Mouse (Mus musculus): ENCODE results near the gene Commd8. TPM values are rescaled to one million over a fixed set of nuclear protein-coding genes. Genes with fewer than 3 reads are reported as not detected.
A peak's percentile ranks its signal among the peaks of the same experiment; 100 is the strongest.

Commd8 gene
- 83.5 and 105 TPM in 2 replicates for polyA plus RNA-seq (2015; fragmentation: Nextera tagmentation; extraction: Ambion mirVana)

GRCm38 (mm10) chr5:72167594-72168284 is at the start of gene Commd8:
Gene Commd8, minus strand, starts transcription at chr5:72168189.
- peaks cover 19% of the 10 kb centered on the region for H3K4me1 ChIP-seq (ENCODE audit: control insufficient read depth, insufficient read depth, low read length)
- H3K9me3 ChIP-seq (replicated peaks; ENCODE audit: control insufficient read depth, low read length): no peaks in the 10 kb centered on the region
- H3K27me3 ChIP-seq (ENCODE audit: control insufficient read depth, insufficient read depth, low read length): no peaks in the 10 kb centered on the region
- peak within 1 kb of the TSS; percentile 87 for H3K27ac ChIP-seq (ENCODE audit: low read length)
- peak within 1 kb of the TSS; percentile 95 for H3K4me3 ChIP-seq (ENCODE audit: low read length)
- H3K36me3 ChIP-seq (ENCODE audit: control insufficient read depth, insufficient read depth): peaks cover 10% of the 10 kb centered on the region
- peak; percentile 87 for ATAC-seq (replicated peaks; ENCODE audit: extremely low read depth, insufficient read depth, low FRiP score)
- WGBS: under 1% methylated on average over 38 of the region's 38 CpGs
- peak within 1 kb of the TSS; percentile 83 for H3K9ac ChIP-seq (ENCODE audit: low read length)
- H3K4me2 ChIP-seq (ENCODE audit: low read depth, low read length): peak within 1 kb of the TSS; percentile 90

- no peak overlapping the region for H3K4me3 ChIP-seq (ENCODE audit: low read length)
- no peaks in the 10 kb centered on the region for H3K9me3 ChIP-seq (replicated peaks; ENCODE audit: control insufficient read depth, low read length)
- H3K4me2 ChIP-seq (ENCODE audit: low read depth, low read length): no peak overlapping the region
- no peaks in the 10 kb centered on the region for H3K27me3 ChIP-seq (ENCODE audit: control insufficient read depth, insufficient read depth, low read length)
- H3K9ac ChIP-seq (ENCODE audit: low read length): no peak overlapping the region
- ATAC-seq (replicated peaks; ENCODE audit: extremely low read depth, insufficient read depth, low FRiP score): no peak
- H3K27ac ChIP-seq (ENCODE audit: low read length): no peak overlapping the region
- 82% methylated on average over 18 of the region's 18 CpGs for WGBS
- H3K36me3 ChIP-seq (ENCODE audit: control insufficient read depth, insufficient read depth): peaks cover 2% of the 10 kb centered on the region; the same call in 1 of the 2 replicates
- H3K4me1 ChIP-seq (ENCODE audit: control insufficient read depth, insufficient read depth, low read length): no peaks in the 10 kb centered on the region
Observed at GRCm38 (mm10) chr5:72211741-72212140, 43.8 kb upstream of the Commd8 start.

GRCm38 (mm10) chr5:72210812-72211139 is 42.8 kb upstream of the Commd8 start:
- H3K4me3 ChIP-seq (ENCODE audit: low read length): no peak overlapping the region
- ATAC-seq (replicated peaks; ENCODE audit: extremely low read depth, insufficient read depth, low FRiP score): no peak

GRCm38 (mm10) chr5:72210123-72210811 is 42.3 kb upstream of the Commd8 start:
- Histone ChIP-seq H3K4me3 (ENCODE audit: low read length) (no peak overlapping the region), H3K27ac (ENCODE audit: low read length) (no peak overlapping the region), H3K9ac (ENCODE audit: low read length) (no peak overlapping the region), H3K4me2 (ENCODE audit: low read depth, low read length) (no peak overlapping the region), H3K36me3 (ENCODE audit: control insufficient read depth, insufficient read depth) (peaks cover 2% of the 10 kb centered on the region; the same call in 1 of the 2 replicates), H3K4me1 (ENCODE audit: control insufficient read depth, insufficient read depth, low read length) (no peaks in the 10 kb centered on the region), H3K27me3 (ENCODE audit: control insufficient read depth, insufficient read depth, low read length) (no peaks in the 10 kb centered on the region), H3K9me3 (replicated peaks; ENCODE audit: control insufficient read depth, low read length) (no peaks in the 10 kb centered on the region)
- WGBS: 81% methylated on average over 13 of the region's 13 CpGs
- no peak for ATAC-seq (replicated peaks; ENCODE audit: extremely low read depth, insufficient read depth, low FRiP score)

More at GRCm38 (mm10) chr5:72210812-72211139, 42.8 kb upstream of the Commd8 start:
- H3K36me3 ChIP-seq (ENCODE audit: control insufficient read depth, insufficient read depth): peaks cover 2% of the 10 kb centered on the region; the same call in 1 of the 2 replicates
- no peak overlapping the region for H3K27ac ChIP-seq (ENCODE audit: low read length)
- no peak overlapping the region for H3K9ac ChIP-seq (ENCODE audit: low read length)
- H3K27me3 ChIP-seq (ENCODE audit: control insufficient read depth, insufficient read depth, low read length): no peaks in the 10 kb centered on the region
- no peaks in the 10 kb centered on the region for H3K4me1 ChIP-seq (ENCODE audit: control insufficient read depth, insufficient read depth, low read length)
- no peaks in the 10 kb centered on the region for H3K9me3 ChIP-seq (replicated peaks; ENCODE audit: control insufficient read depth, low read length)
- H3K4me2 ChIP-seq (ENCODE audit: low read depth, low read length): no peak overlapping the region
- 84% methylated on average over 5 of the region's 5 CpGs for WGBS

GRCm38 (mm10) chr5:72208515-72208914 is 40.5 kb upstream of the Commd8 start:
- no peaks in the 10 kb centered on the region; the same call in 1 of the 2 replicates for H3K36me3 ChIP-seq (ENCODE audit: control insufficient read depth, insufficient read depth)
- no peak for ATAC-seq (replicated peaks; ENCODE audit: extremely low read depth, insufficient read depth, low FRiP score)
- H3K9me3 ChIP-seq (replicated peaks; ENCODE audit: control insufficient read depth, low read length): no peaks in the 10 kb centered on the region
- no peaks in the 10 kb centered on the region for H3K27me3 ChIP-seq (ENCODE audit: control insufficient read depth, insufficient read depth, low read length)
- H3K9ac ChIP-seq (ENCODE audit: low read length): no peak overlapping the region
- no peak overlapping the region for H3K27ac ChIP-seq (ENCODE audit: low read length)
- H3K4me2 ChIP-seq (ENCODE audit: low read depth, low read length): no peak overlapping the region
- 73% methylated on average over 1 of the region's 1 CpGs for WGBS
- H3K4me3 ChIP-seq (ENCODE audit: low read length): no peak overlapping the region
- peaks cover 6% of the 10 kb centered on the region; the same call in 1 of the 2 replicates for H3K4me1 ChIP-seq (ENCODE audit: control insufficient read depth, insufficient read depth, low read length)

- 84% methylated on average over 5 of the region's 5 CpGs for WGBS
Observed at GRCm38 (mm10) chr5:72205271-72205670, 37.3 kb upstream of the Commd8 start.

GRCm38 (mm10) chr5:72204507-72204906 is 36.5 kb upstream of the Commd8 start:
- Histone ChIP-seq H3K4me3 (ENCODE audit: low read length) (peak overlapping the region; percentile 63; the same call in 1 of the 2 replicates), H3K9ac (ENCODE audit: low read length) (no peak overlapping the region)
- no peak for ATAC-seq (replicated peaks; ENCODE audit: extremely low read depth, insufficient read depth, low FRiP score)

More at GRCm38 (mm10) chr5:72205271-72205670, 37.3 kb upstream of the Commd8 start:
- Histone ChIP-seq H3K36me3 (ENCODE audit: control insufficient read depth, insufficient read depth) (no peaks in the 10 kb centered on the region), H3K27me3 (ENCODE audit: control insufficient read depth, insufficient read depth, low read length) (no peaks in the 10 kb centered on the region), H3K4me2 (ENCODE audit: low read depth, low read length) (no peak overlapping the region), H3K9ac (ENCODE audit: low read length) (no peak overlapping the region), H3K4me3 (ENCODE audit: low read length) (no peak overlapping the region), H3K9me3 (replicated peaks; ENCODE audit: control insufficient read depth, low read length) (no peaks in the 10 kb centered on the region), H3K4me1 (ENCODE audit: control insufficient read depth, insufficient read depth, low read length) (peaks cover 9% of the 10 kb centered on the region), H3K27ac (ENCODE audit: low read length) (no peak overlapping the region)
- no peak for ATAC-seq (replicated peaks; ENCODE audit: extremely low read depth, insufficient read depth, low FRiP score)

GRCm38 (mm10) chr5:72203734-72204073 is 35.7 kb upstream of the Commd8 start:
- Histone ChIP-seq H3K4me2 (ENCODE audit: low read depth, low read length) (peak overlapping the region; percentile 67), H3K4me1 (ENCODE audit: control insufficient read depth, insufficient read depth, low read length) (peaks cover 9% of the 10 kb centered on the region), H3K27me3 (ENCODE audit: control insufficient read depth, insufficient read depth, low read length) (no peaks in the 10 kb centered on the region), H3K9me3 (replicated peaks; ENCODE audit: control insufficient read depth, low read length) (no peaks in the 10 kb centered on the region), H3K9ac (ENCODE audit: low read length) (peak overlapping the region; percentile 73), H3K36me3 (ENCODE audit: control insufficient read depth, insufficient read depth) (no peaks in the 10 kb centered on the region), H3K27ac (ENCODE audit: low read length) (peak overlapping the region; percentile 72), H3K4me3 (ENCODE audit: low read length) (peak overlapping the region; percentile 63)
- WGBS: 6% methylated on average over 10 of the region's 10 CpGs
- peak; percentile 16; the same call in 1 of the 2 replicates for ATAC-seq (replicated peaks; ENCODE audit: extremely low read depth, insufficient read depth, low FRiP score)

More at GRCm38 (mm10) chr5:72204507-72204906, 36.5 kb upstream of the Commd8 start:
- Histone ChIP-seq H3K36me3 (ENCODE audit: control insufficient read depth, insufficient read depth) (no peaks in the 10 kb centered on the region), H3K9me3 (replicated peaks; ENCODE audit: control insufficient read depth, low read length) (no peaks in the 10 kb centered on the region), H3K27me3 (ENCODE audit: control insufficient read depth, insufficient read depth, low read length) (no peaks in the 10 kb centered on the region), H3K4me2 (ENCODE audit: low read depth, low read length) (peak overlapping the region; percentile 67), H3K27ac (ENCODE audit: low read length) (no peak overlapping the region), H3K4me1 (ENCODE audit: control insufficient read depth, insufficient read depth, low read length) (peaks cover 9% of the 10 kb centered on the region)
- 68% methylated on average over 2 of the region's 2 CpGs for WGBS
